Mouse (Mus musculus) heart, embryonic 10.5 days (tissue): ENCODE data around the gene Cblb. TPM values are rescaled to one million over a fixed set of nuclear protein-coding genes. Genes with fewer than 3 reads are reported as not detected.

ENCODE experiments used
- DNase-seq: peaks from one replicate; pipeline ENCODE4 v3.0.0-alpha.2; 2017; ENCODE audit warnings: low spot score
- H3K27ac ChIP-seq: fragments of 300-500 bp; sonication (generic); 2 replicates; pipeline ENCODE4 v1.5.1; 2016; ENCODE audit warnings: mild to moderate bottlenecking
- H3K27me3 ChIP-seq: fragments of 300-500 bp; sonication (generic); 2 replicates; pipeline ENCODE4 v1.6.1; 2016; ENCODE audit warnings: mild to moderate bottlenecking; ENCODE audit not compliant: poor library complexity, insufficient read depth, severe bottlenecking
- H3K36me3 ChIP-seq: fragments of 300-500 bp; sonication (generic); 2 replicates; pipeline ENCODE4 v1.6.1; 2016; ENCODE audit warnings: mild to moderate bottlenecking, moderate library complexity
- H3K4me1 ChIP-seq: fragments of 300-500 bp; sonication (generic); 2 replicates; pipeline ENCODE4 v1.6.1; 2016; ENCODE audit warnings: mild to moderate bottlenecking
- H3K4me3 ChIP-seq: fragments of 300-500 bp; sonication (generic); 2 replicates; pipeline ENCODE4 v1.5.1; 2016; ENCODE audit warnings: mild to moderate bottlenecking, moderate library complexity
- H3K9me3 ChIP-seq: fragments of 300-500 bp; sonication (generic); 2 replicates; pipeline ENCODE4 v1.6.1; 2016; ENCODE audit warnings: mild to moderate bottlenecking, moderate library complexity
- WGBS: fragments of 180-500 bp; shearing (Covaris S2); methylation state at CpG from one replicate; pipeline ENCODE4 v1.1.7; 2016; 5-methylcytosine and 5-hydroxymethylcytosine counted together
- polyA plus RNA-seq: library from polyadenylated mRNA; unstranded; fragments of >200 nt; fragmentation: Nextera tagmentation; extraction: Ambion mirVana; gene quantifications from 2 replicates; pipeline ENCODE4 v1.2.1, GENCODE M21; 2016

Cblb gene
- polyA plus RNA-seq, 1 experiment from 2014 or later, result 16.1 TPM

DNA sequence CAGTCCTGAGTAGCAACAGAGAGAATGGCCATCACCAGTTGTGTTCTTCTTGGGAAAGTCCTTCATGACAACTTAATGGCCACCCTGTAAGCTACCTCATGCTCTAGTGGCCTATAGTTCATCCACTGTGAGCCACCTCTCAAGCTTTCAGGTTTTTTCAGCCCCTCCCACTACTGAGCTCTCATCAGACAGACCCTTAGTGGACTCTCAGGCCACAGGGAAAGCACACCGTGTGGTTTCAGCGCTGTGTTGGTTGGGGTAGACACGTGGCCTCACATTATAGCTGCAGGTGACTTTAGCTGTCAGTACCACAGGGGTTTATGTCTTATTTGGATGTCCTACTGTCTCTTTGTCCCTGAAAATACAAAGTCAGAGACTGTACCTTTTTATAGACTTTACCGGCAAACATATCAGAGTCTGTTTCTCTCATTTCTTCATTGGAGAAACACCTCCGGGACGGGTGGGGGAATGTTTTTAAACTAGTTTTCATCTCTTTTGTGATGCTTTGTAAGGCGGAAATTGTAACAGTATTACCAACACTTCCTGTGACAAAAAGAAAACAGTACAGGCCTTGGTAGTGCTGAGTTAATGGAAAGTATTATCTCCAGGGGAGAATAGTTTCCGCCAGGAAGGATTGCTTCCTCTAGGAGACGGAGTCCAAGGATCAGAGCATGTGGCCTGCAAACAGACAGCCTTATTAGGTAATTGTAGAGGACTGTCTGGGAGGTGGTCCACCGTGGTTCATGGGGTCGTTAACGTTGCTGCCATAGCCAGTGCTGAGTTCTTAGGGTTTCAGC lies 33.5 kb downstream of the Cblb start:
- 50% methylated on average over 12 of the region's 12 CpGs for WGBS
- Histone ChIP-seq H3K9me3 (no peaks in the 10 kb centered on the region), H3K36me3 (peaks cover 3% of the 10 kb centered on the region; the same call in 1 of the 2 replicates), H3K27me3 (no peaks in the 10 kb centered on the region), H3K4me1 (peaks cover 41% of the 10 kb centered on the region), H3K4me3 (no peak overlapping the region), H3K27ac (peak overlapping the region; percentile 50)
- no peak for DNase-seq

DNA sequence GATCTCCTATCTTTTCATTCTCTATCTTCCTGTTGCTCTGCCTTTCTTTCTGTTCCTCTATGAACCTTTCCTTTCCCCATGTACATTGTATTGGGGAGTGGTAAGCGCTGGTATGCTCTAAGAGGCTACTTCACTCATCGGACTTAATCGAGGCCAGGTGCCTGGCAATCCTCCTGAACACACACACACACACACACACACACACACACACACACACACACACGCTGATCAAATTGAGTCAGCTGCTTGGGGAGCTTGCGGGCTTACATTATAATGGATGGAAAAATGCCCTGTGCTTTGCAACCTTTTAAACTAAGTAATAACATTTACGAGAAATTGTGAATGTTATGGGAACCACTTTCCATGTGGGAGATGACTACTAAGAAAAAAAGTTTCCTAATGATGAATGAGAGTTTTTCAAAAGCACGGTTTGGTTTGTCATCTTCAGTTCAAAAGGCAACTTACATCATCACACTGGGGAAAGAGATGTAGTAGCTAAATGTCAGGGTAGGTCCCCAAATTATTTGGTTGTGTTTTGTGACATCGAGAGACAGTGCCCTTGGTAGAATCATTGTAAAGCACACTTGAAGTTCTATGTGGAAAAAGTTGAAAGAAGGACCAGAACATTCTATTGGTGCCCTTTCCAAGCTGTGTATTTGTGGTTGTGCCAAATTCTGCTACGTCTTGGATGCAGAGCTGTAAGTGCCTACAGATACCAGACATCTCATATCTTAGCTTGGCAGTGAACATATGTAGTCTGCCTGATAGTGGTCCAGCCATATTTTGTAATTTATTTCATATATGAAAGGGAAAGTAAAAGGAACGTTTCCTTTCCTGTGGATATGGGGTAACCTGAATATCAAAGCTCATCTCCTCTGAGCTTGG lies 36.8 kb downstream of the Cblb start:
- DNase-seq, result no peak
- 89% methylated on average over 10 of the region's 10 CpGs for WGBS
- no peaks in the 10 kb centered on the region for H3K9me3 ChIP-seq
- H3K27ac ChIP-seq, result no peak overlapping the region
- peaks cover 3% of the 10 kb centered on the region; the same call in 1 of the 2 replicates for H3K36me3 ChIP-seq
- H3K4me1 ChIP-seq, result peaks cover 39% of the 10 kb centered on the region
- H3K27me3 ChIP-seq, result no peaks in the 10 kb centered on the region
- H3K4me3 ChIP-seq, result no peak overlapping the region

DNA sequence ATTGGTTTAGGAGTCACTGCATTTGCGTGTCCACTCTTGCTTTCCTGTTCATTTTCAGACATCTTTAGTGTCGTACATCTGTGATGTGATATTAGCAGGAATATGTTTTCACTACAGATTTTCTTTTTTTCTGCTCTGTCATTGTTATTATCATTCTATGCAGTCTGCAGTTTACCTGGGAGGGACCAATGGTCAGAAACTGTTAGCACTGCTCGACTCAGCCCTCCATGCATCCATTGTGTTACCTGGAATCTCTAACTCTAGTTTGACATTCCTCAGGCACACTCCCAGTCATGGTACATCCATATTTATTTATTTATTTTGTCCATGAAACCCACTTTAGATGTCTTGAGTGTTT lies 37.5 kb downstream of the Cblb start:
- no peak for DNase-seq
- no peaks in the 10 kb centered on the region for H3K9me3 ChIP-seq
- no peak overlapping the region for H3K4me3 ChIP-seq
- H3K27ac ChIP-seq, result no peak overlapping the region
- no peaks in the 10 kb centered on the region for H3K27me3 ChIP-seq
- peaks cover 3% of the 10 kb centered on the region; the same call in 1 of the 2 replicates for H3K36me3 ChIP-seq
- WGBS, result 93% methylated on average over 3 of the region's 3 CpGs
- H3K4me1 ChIP-seq, result peaks cover 41% of the 10 kb centered on the region

DNA sequence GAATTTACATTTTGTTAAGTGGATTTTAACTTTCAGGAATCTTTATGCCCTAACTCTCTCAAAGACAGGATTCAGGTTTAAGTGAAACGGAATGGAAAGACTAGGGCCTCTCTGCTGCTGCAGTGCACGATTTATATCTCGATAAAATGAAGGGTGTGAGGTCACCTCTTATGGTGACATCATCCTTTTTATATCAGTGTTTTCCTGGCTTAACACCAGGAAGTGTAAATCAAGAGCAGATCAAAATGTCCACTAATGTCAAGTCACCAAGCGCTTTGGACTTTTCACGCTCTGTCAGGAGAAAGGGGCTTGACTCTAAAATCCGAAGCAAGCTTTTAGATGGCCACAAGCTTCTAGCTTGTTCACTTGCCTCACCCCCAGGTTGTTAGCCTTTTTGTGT lies 38.6 kb downstream of the Cblb start:
- Histone ChIP-seq H3K27me3 (no peaks in the 10 kb centered on the region), H3K4me3 (no peak overlapping the region), H3K27ac (peak overlapping the region; percentile 85; the same call in 1 of the 2 replicates), H3K4me1 (peaks cover 36% of the 10 kb centered on the region), H3K36me3 (peaks cover 3% of the 10 kb centered on the region; the same call in 1 of the 2 replicates), H3K9me3 (no peaks in the 10 kb centered on the region)
- 79% methylated on average over 6 of the region's 6 CpGs for WGBS
- DNase-seq, result no peak

DNA sequence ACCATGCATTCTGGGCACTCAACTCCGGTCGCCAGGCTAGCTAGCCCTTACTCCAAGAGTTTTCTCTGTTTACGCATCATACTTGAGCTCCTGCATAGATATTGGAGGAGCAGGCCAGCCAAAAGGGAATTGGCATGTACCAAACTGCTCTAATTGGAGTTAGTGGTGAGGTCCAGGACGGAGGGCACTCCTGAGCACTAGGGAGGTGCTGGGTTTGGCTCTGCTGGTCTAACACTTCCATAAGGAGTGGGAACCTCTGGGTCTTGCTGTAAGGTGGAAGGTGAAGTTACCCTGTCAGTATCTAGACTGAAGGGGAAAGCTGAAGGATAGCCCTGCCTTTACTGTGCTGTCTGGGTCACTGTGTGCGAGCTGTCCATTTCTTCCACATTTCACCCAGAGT lies 39.1 kb downstream of the Cblb start:
- no peak overlapping the region for H3K4me3 ChIP-seq
- WGBS, result 81% methylated on average over 5 of the region's 5 CpGs
- no peaks in the 10 kb centered on the region for H3K27me3 ChIP-seq
- H3K4me1 ChIP-seq, result peaks cover 32% of the 10 kb centered on the region
- DNase-seq, result no peak
- peak overlapping the region; percentile 85 for H3K27ac ChIP-seq
- peaks cover 3% of the 10 kb centered on the region; the same call in 1 of the 2 replicates for H3K36me3 ChIP-seq
- no peaks in the 10 kb centered on the region for H3K9me3 ChIP-seq

DNA sequence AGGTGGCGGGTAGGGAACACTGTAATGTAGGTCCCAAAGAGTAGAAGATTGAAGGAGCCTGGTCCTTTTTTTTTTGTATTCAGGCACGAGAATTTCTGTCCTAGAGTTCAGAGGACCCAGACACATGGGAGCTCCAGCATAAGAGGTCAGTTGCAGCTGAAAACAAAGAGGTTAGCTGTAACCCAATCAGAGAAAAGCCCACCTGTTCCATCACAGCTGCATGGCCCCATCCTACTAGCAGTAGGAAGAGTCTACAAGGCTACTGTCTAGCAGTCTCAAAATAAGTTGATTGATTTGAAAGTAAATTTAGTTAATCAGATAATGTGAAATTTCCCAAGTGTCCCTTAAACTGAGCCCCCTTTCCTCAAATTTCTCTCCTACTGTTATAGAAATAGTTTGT lies 40.3 kb downstream of the Cblb start:
- Histone ChIP-seq H3K36me3 (peaks cover 3% of the 10 kb centered on the region; the same call in 1 of the 2 replicates), H3K27ac (peak overlapping the region; percentile 85), H3K9me3 (no peaks in the 10 kb centered on the region), H3K27me3 (no peaks in the 10 kb centered on the region), H3K4me3 (no peak overlapping the region), H3K4me1 (peaks cover 32% of the 10 kb centered on the region)
- WGBS, result 64% methylated on average over 2 of the region's 2 CpGs
- DNase-seq, result no peak

DNA sequence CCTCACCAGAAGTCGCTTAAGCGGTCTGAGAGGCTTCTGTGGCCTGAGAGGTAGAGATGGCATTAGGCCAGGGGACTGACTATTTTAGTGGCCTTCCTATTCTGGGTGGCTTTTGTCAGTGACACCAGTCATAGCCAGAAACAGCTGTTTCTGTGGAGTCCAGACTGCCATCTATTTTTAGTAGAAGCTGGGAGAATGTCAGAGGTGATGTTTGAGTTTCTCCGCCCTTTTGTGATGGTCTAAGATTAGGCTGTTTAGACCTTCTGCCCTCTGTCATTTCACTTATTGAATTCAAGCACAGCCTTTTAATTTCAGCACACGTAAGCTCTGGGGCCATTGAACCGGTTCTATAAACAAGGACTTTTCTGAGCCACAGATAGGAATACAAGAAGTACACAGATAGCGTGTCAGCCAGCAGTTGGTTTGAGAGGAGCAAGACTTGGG lies 40.8 kb downstream of the Cblb start:
- Histone ChIP-seq H3K4me1 (peaks cover 35% of the 10 kb centered on the region), H3K27ac (peak overlapping the region; percentile 85), H3K27me3 (no peaks in the 10 kb centered on the region), H3K4me3 (peak overlapping the region; percentile 7; the same call in 1 of the 2 replicates), H3K9me3 (no peaks in the 10 kb centered on the region), H3K36me3 (peaks cover 3% of the 10 kb centered on the region; the same call in 1 of the 2 replicates)
- no peak for DNase-seq
- 31% methylated on average over 6 of the region's 6 CpGs for WGBS

DNA sequence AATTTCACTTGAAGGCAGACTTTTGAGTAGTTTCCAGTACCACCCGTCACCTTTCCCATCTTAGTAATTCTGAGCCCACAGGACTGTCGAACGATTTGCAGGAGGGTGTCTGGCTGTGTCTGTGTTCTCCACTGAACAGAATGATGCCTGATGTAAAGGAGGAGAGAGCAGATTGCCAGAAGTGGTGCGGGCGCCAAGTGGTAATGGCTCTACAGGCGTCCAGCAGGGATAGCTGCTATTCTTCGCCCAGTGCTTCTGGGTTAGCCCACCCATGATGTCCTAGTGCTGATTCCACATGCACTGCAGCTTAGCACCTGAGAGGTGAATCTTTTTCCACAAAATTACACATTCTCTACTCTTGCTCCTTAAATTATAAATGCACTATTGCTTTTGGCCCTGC lies 45.6 kb downstream of the Cblb start:
- Histone ChIP-seq H3K4me1 (peaks cover 47% of the 10 kb centered on the region), H3K4me3 (no peak overlapping the region), H3K36me3 (no peaks in the 10 kb centered on the region), H3K9me3 (no peaks in the 10 kb centered on the region), H3K27me3 (no peaks in the 10 kb centered on the region), H3K27ac (no peak overlapping the region)
- 63% methylated on average over 7 of the region's 7 CpGs for WGBS
- DNase-seq, result no peak

DNA sequence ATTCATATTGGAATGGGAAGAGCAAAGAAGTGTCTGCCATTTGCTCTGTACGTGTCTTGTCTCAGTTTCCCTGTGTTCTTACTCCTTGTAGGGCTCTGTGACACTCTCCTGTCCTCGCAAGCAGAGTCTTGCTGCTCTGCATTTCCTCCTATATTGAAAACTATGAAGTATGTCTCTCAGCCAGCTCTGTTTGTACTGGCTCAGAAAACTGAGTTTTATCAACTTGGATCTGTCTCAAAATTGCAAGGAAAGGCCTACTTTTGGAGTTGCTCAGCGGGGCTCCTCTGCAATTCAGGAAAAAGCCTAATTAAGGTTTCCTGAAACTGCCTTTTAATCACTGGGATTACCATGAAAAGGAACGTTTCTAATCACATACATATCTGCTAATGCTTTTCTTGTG lies 46.9 kb downstream of the Cblb start:
- WGBS, result 67% methylated on average over 4 of the region's 4 CpGs
- DNase-seq, result no peak
- Histone ChIP-seq H3K27ac (no peak overlapping the region), H3K4me3 (no peak overlapping the region), H3K27me3 (no peaks in the 10 kb centered on the region), H3K4me1 (peaks cover 40% of the 10 kb centered on the region), H3K9me3 (no peaks in the 10 kb centered on the region), H3K36me3 (no peaks in the 10 kb centered on the region)

DNA sequence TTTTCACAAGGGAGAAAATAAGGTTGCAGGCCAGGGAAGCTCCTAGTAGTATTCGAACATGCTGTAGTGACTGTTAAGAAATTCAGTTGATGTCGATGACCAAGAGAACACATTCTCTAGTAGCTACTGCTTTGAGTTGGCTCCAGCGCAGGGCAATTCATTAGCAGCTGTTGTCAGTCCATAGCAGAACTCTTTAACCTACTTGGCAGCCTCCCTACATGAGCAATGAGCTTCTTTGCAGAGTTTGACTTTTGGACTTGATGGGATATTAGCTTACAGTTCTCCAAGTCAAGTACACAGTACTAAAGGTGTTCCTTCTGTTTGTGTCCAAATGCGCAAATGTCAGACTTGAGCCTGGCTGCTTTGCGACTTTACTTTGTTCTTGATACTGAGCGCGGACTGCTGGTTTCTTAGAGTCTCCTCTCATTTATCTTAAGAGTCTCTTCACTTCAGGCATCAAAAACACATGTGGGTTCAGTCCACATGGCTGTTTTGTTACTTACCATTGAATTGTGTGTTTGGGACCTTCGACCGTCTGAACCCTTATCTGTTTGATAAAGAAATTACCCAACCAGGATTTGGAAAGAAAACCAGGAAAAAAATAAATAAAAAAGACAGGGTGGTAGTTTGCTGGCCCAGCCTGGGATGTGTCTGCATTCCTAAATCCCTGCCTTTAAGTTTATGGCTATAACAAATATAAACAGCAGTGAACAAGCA lies 47.9 kb downstream of the Cblb start:
- Histone ChIP-seq H3K27ac (no peak overlapping the region), H3K27me3 (no peaks in the 10 kb centered on the region), H3K4me3 (no peak overlapping the region), H3K9me3 (no peaks in the 10 kb centered on the region), H3K4me1 (peaks cover 38% of the 10 kb centered on the region), H3K36me3 (no peaks in the 10 kb centered on the region)
- DNase-seq, result no peak
- WGBS, result 60% methylated on average over 9 of the region's 9 CpGs

DNA sequence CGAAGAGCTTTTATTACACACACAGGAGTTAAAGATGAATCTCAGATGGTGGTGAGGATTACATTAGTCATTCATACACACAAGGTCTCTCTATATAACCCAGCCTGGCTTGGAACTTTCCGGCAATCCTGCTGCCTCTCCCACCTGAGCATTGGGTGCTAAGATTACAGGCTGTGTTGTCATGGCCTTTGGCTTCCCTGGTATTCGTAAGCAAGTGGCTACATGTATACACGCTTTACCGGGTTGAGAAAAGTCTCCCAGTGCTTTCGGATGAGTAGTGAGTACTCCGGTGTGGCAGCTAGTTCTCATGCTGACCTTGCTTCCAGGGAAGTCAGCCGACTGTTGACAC lies 48.4 kb downstream of the Cblb start:
- Histone ChIP-seq H3K27me3 (no peaks in the 10 kb centered on the region), H3K4me3 (no peak overlapping the region), H3K27ac (no peak overlapping the region), H3K9me3 (no peaks in the 10 kb centered on the region), H3K4me1 (peaks cover 38% of the 10 kb centered on the region), H3K36me3 (no peaks in the 10 kb centered on the region)
- no peak for DNase-seq
- WGBS, result 85% methylated on average over 8 of the region's 8 CpGs

DNA sequence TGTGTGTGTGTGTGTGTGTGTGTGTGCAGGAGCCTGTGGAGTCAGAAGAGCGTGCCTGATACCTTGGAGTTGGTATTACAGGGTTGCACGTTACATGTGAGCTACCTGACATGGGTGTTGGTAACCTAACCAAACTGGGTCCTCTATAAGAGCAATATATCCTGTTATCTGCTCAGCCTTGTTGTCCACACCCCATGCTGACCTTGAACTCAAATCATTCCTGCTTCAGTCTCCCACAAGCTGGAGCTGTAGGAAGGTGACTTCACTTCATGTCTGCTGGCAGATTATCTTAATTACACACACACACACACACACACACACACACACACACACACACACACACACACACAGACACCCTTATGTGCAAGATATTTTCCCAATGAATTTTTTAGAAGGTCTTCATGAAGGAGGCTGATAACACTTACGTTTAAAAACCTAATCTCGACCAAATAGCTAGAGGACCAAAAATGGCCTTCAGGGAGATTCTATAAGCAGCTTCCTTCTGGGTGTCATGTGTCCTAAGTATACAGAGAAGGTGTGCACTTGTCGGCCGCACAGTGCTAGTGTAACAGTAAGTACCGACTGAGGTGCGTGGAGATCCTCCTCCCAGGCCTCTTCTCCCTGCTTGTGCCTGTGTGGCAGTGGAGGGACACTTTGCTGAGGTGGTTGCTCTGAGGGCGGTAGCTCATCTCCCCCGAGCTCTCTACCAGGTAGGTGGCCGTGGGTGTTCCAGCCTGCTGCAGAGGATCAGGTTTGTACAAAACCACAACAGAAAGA lies 49.8 kb downstream of the Cblb start:
- H3K9me3 ChIP-seq, result no peaks in the 10 kb centered on the region
- no peaks in the 10 kb centered on the region for H3K36me3 ChIP-seq
- no peak for DNase-seq
- 74% methylated on average over 11 of the region's 11 CpGs for WGBS
- H3K27ac ChIP-seq, result peak overlapping the region; percentile 10; the same call in 1 of the 2 replicates
- peaks cover 38% of the 10 kb centered on the region for H3K4me1 ChIP-seq
- H3K4me3 ChIP-seq, result no peak overlapping the region
- H3K27me3 ChIP-seq, result no peaks in the 10 kb centered on the region
